9 mouse cellular contexts compared by ENCODE assay signal in the genomic region with DNA sequence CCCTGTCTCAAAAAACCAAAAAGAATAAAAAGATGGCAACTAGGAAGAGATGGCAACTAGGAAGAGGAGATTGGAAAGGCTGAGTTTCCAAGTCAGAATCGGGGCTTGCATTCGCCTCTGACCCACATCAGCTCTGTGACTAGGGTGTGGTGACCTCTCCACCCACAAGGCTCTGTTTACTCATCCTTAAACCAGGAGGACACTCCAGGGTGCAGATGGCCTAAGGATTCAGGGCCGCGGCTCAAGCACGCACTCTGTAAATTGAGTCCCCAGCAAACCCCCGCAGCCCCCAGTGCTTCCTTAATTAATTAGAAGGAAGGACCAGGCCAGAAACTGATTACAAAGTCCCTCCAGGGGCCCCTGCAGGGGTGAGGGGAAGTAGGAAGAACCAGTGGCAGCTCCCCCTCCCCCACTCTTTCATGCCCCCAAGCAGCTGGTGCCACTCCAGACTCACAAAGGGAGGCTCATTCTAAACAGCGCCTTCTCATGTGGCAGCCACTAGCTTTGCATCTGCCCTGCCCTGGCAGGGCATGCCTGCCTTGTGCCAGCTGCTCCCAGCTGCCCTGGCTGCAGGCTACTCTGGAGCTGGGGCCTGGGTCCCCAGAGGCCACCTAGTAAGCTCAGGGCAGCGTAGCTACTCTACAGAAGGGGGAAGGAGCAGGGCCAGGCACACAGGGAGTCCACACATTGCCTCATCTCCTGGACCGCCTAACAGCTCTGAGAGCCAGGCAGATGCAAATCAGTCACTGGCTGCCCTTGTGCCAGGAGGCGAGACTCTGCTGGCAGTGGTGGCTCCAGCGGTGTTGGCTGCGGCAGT. TPM values are rescaled to one million over a fixed set of nuclear protein-coding genes. Genes with fewer than 3 reads are reported as not detected.
DNase-seq lines count a peak whose midpoint lies in the region; ATAC-seq and TF ChIP-seq lines count a peak whose summit lies in the region.
"Had no signal": no experiment of that assay in that cellular context is flagged by ENCODE, and none has a peak within 500 bp of the region (broad histone marks: within the 10 kb centered on the region; RNA-seq: fewer than 3 reads in every experiment).

No protein-coding gene starts in this region.

- H3K4me1 ChIP-seq in heart, embryonic 12.5 days (replicated peaks) = peaks cover 39% of the 10 kb centered on the region
- peaks cover 9% of the 10 kb centered on the region for H3K4me1 ChIP-seq in stomach, postnatal 0 days (replicated peaks; ENCODE audit: control insufficient read depth, insufficient read depth)

- 0 out of 2 replicates have a peak, but pooled peaks have one; percentile 8 for ATAC-seq in heart, embryonic 12.5 days (ENCODE audit: insufficient number of reproducible peaks, low FRiP score)
- ATAC-seq in megakaryocyte progenitor cell, adult 5-6 weeks (replicated peaks; ENCODE audit: poor library complexity) = peak; percentile 73
- ATAC-seq in stomach, postnatal 0 days (ENCODE audit: low FRiP score, low TSS enrichment) = peak; percentile 31; the same call in 1 of the 2 replicates

- H3K4me3 ChIP-seq in heart, embryonic 12.5 days = no peak overlapping the region
- no peak overlapping the region for H3K4me3 ChIP-seq in stomach, postnatal 0 days (ENCODE audit: low read depth, low read length)

- TF ChIP-seq CTCF in stomach, postnatal 0 days (IDR thresholded peaks at IDR 0.05; ENCODE audit: low read depth) = no peak

- peaks cover 19% of the 10 kb centered on the region for H3K27me3 ChIP-seq in heart, embryonic 12.5 days (replicated peaks)
- no peaks in the 10 kb centered on the region for H3K27me3 ChIP-seq in stomach, postnatal 0 days (ENCODE audit: control insufficient read depth, insufficient read depth, low read length)

- WGBS in heart, embryonic 12.5 days = 45% methylated on average over 12 of the region's 12 CpGs
- 47% methylated on average over 12 of the region's 12 CpGs for WGBS in stomach, postnatal 0 days

- no peak overlapping the region for H3K4me2 ChIP-seq in heart, embryonic 12.5 days
- H3K4me2 ChIP-seq in stomach, postnatal 0 days (replicated peaks; ENCODE audit: low read depth) = no peak overlapping the region

- DNase-seq in right cerebral cortex, adult 18-20 months = peak; percentile 76
- no peak for DNase-seq in right cerebral cortex, postnatal 25 days
- DNase-seq in embryo, embryonic 11 days = peak; percentile 78
- DNase-seq in layer of hippocampus, postnatal 10 days (ENCODE audit: low spot score in 2 of 2) = peak; percentile 72 to 79
- DNase-seq in stomach, postnatal 0 days (ENCODE audit: low spot score) = peak; percentile 37
- DNase-seq in c-Kit-positive CD71-positive TER-119-positive erythroid progenitor cells, embryonic 14.5 days (ENCODE audit: low spot score) = no peak

- no peak overlapping the region for H3K27ac ChIP-seq in heart, embryonic 12.5 days (ENCODE audit: poor library complexity, severe bottlenecking)
- peak overlapping the region; percentile 25 for H3K27ac ChIP-seq in stomach, postnatal 0 days (replicated peaks)
- H3K27ac ChIP-seq: liver, embryonic 14.5 days had no signal

- H3K36me3 ChIP-seq in heart, embryonic 12.5 days = no peaks in the 10 kb centered on the region
- H3K36me3 ChIP-seq in stomach, postnatal 0 days (ENCODE audit: control insufficient read depth, insufficient read depth, low read length) = no peaks in the 10 kb centered on the region

- peak overlapping the region; percentile 35 for H3K9ac ChIP-seq in heart, embryonic 12.5 days
- no peak overlapping the region for H3K9ac ChIP-seq in stomach, postnatal 0 days (ENCODE audit: low read length)
- H3K9ac ChIP-seq: liver, embryonic 14.5 days had no signal

- TF ChIP-seq EP300 in stomach, postnatal 0 days (optimal IDR thresholded peaks at IDR 0.05) = no peak

- no peaks in the 10 kb centered on the region for H3K9me3 ChIP-seq in heart, embryonic 12.5 days (replicated peaks)
- H3K9me3 ChIP-seq in stomach, postnatal 0 days (ENCODE audit: control insufficient read depth, low read length) = no peaks in the 10 kb centered on the region

RNA-seq across cellular contexts. Expression of a gene that starts 5.2 kb away (rescaled TPM):
- polyA plus RNA-seq in heart, embryonic 12.5 days (2016; fragmentation: Nextera tagmentation; extraction: Ambion mirVana) = 5.8 and 6.0 TPM in 2 replicates
- total RNA-seq in layer of hippocampus, postnatal 10 days (2021) = 100 to 1,000 TPM; 131 to 136 TPM
- total RNA-seq in megakaryocyte progenitor cell, adult 5-6 weeks (2015) = 0.10 and 0.30 TPM in 2 replicates
- total RNA-seq in megakaryocyte progenitor cell, adult 5-6 weeks (2017) = not detected in 2 replicates
- 4.9 and 5.4 TPM in 2 replicates for polyA plus RNA-seq in stomach, postnatal 0 days (2015; fragmentation: Nextera tagmentation; extraction: Ambion mirVana)

Comparison
In these comparisons a context has a peak if more than half of its experiments do, and no peak if none do; other contexts are left out.
1. DNase-seq: peak in right cerebral cortex, adult 18-20 months (single experiment), embryo, embryonic 11 days (single experiment), layer of hippocampus, postnatal 10 days (2 of 2) and stomach, postnatal 0 days (single experiment); none in right cerebral cortex, postnatal 25 days (single experiment) and c-Kit-positive CD71-positive TER-119-positive erythroid progenitor cells, embryonic 14.5 days (single experiment).
2. ATAC-seq: peak in every context shown above with its lines; median percentile 73 in megakaryocyte progenitor cell, adult 5-6 weeks; 31 in stomach, postnatal 0 days; 8 in heart, embryonic 12.5 days.
3. RNA of a gene that starts 5.2 kb away (total RNA-seq): 131 to 136 TPM in layer of hippocampus, postnatal 10 days; 0.10 to 0.30 TPM in megakaryocyte progenitor cell, adult 5-6 weeks; every median in the first group is over 100 times any median in the second.